In genomic region chr4:125289031-125289449, GRCm38 (mm10) we compare ENCODE assay signal across 10 mouse cellular contexts.
DNase-seq lines count a peak whose midpoint lies in the region; ATAC-seq and TF ChIP-seq lines count a peak whose summit lies in the region.
"Had no signal": no experiment of that assay in that cellular context is flagged by ENCODE, and none has a peak within 500 bp of the region (broad histone marks: within the 10 kb centered on the region; RNA-seq: fewer than 3 reads in every experiment).

No protein-coding gene starts in this region.

- no peak overlapping the region for H3K4me2 ChIP-seq in neural tube, embryonic 14.5 days (ENCODE audit: low read depth, low read length)

- H3K9me3 ChIP-seq in neural tube, embryonic 14.5 days (ENCODE audit: control insufficient read depth, low read length), result no peaks in the 10 kb centered on the region

- TF ChIP-seq POLR2A in brain, embryonic 14.5 days (IDR thresholded peaks at IDR 0.05; ENCODE audit: borderline replicate concordance, extremely low read depth, insufficient read depth, insufficient read length, poor library complexity, severe bottlenecking), result no peak

- no peak overlapping the region for H3K4me3 ChIP-seq in neural tube, embryonic 14.5 days (ENCODE audit: low read depth, low read length)

- 21% methylated on average over 6 of the region's 6 CpGs for WGBS in neural tube, embryonic 14.5 days

- no peaks in the 10 kb centered on the region for H3K27me3 ChIP-seq in neural tube, embryonic 14.5 days (ENCODE audit: control insufficient read depth, insufficient read depth, low read length)

- DNase-seq in cerebellum, postnatal 14 days, result peak; percentile 44 to 54
- peak; percentile 93 for DNase-seq in brain, embryonic 14.5 days (ENCODE audit: low read depth)
- DNase-seq in left cerebral cortex, adult 18-20 months (ENCODE audit: low spot score in 2 of 2), result peak; percentile 46 to 63
- DNase-seq in kidney, adult 9 months, result no peak
- DNase-seq in thymus, postnatal 10 days (ENCODE audit: low spot score in 2 of 2), result no peak
- no peak for DNase-seq in kidney, postnatal 36 days
- DNase-seq: gastrocnemius, postnatal 25 days; lung, postnatal 4 days had no signal

- ATAC-seq in cerebellum, adult (ENCODE audit: insufficient number of reproducible peaks, low FRiP score, low TSS enrichment), result no peak
- ATAC-seq in neural tube, embryonic 14.5 days (ENCODE audit: low read depth), result peak; percentile 75

- H3K27ac ChIP-seq in neural tube, embryonic 14.5 days (ENCODE audit: low read depth, low read length), result no peak overlapping the region

- H3K4me1 ChIP-seq in neural tube, embryonic 14.5 days (ENCODE audit: control insufficient read depth, insufficient read depth, low read length), result no peaks in the 10 kb centered on the region; the same call in 1 of the 2 replicates

- H3K9ac ChIP-seq in neural tube, embryonic 14.5 days (replicated peaks; ENCODE audit: low read depth, low read length), result no peak overlapping the region

- TF ChIP-seq CTCF in brain, embryonic 14.5 days (IDR thresholded peaks at IDR 0.05; ENCODE audit: borderline replicate concordance, extremely low read depth, insufficient read depth, insufficient read length), result no peak

- H3K36me3 ChIP-seq in neural tube, embryonic 14.5 days (ENCODE audit: control insufficient read depth, insufficient read depth, low read length), result no peaks in the 10 kb centered on the region

Comparison
In these comparisons a context has a peak if more than half of its experiments do, and no peak if none do; other contexts are left out.
1. DNase-seq: peak in cerebellum, postnatal 14 days (2 of 2), brain, embryonic 14.5 days (single experiment) and left cerebral cortex, adult 18-20 months (2 of 2); none in kidney, adult 9 months (single experiment), thymus, postnatal 10 days (0 of 2) and kidney, postnatal 36 days (0 of 2).